Mouse (Mus musculus) megakaryocyte, embryonic 14.5 days (primary cell): ENCODE data around the gene Atg101.

ENCODE experiments used
- FLI1 ChIP-seq: IDR thresholded peaks from 2 replicates; pipeline ENCODE4 v1.6.1; 2012; ENCODE audit warnings: low read length, inconsistent platforms, mixed read lengths
- GATA1 ChIP-seq: IDR thresholded peaks from 3 replicates; pipeline ENCODE4 v1.6.1; 2012; ENCODE audit warnings: mixed read lengths, low read length, inconsistent platforms, borderline replicate concordance

GRCm38 (mm10) chr15:101283183-101283910 lies 725 bp upstream of the Atg101 start:
- TF ChIP-seq GATA1: no peak
- no peak for TF ChIP-seq FLI1
